Mouse (Mus musculus) forebrain, embryonic 13.5 days (tissue): ENCODE results near the gene Dnaaf3. TPM values are rescaled to one million over a fixed set of nuclear protein-coding genes. Genes with fewer than 3 reads are reported as not detected.

ENCODE experiments used
- ATAC-seq: fragments of 200-750 bp; cut with Nextera tagmentation; 2 replicates; pipeline ENCODE4 v1.8.0; 2017
- H3K27ac ChIP-seq: fragments of 300-500 bp; sonication (generic); 2 replicates; pipeline ENCODE4 v1.5.1; 2015; ENCODE audit warnings: inconsistent platforms, mild to moderate bottlenecking, moderate library complexity
- H3K27me3 ChIP-seq: fragments of 300-500 bp; sonication (generic); 2 replicates; pipeline ENCODE4 v1.6.1; 2015; ENCODE audit warnings: mild to moderate bottlenecking, inconsistent platforms
- H3K36me3 ChIP-seq: fragments of 300-500 bp; sonication (generic); 2 replicates; pipeline ENCODE4 v1.6.1; 2015; ENCODE audit warnings: mild to moderate bottlenecking, inconsistent platforms; ENCODE audit not compliant: poor library complexity, severe bottlenecking
- H3K4me1 ChIP-seq: fragments of 300-500 bp; sonication (generic); 2 replicates; pipeline ENCODE4 v1.6.1; 2015; ENCODE audit warnings: inconsistent platforms
- H3K4me2 ChIP-seq: fragments of 300-500 bp; sonication (generic); 2 replicates; pipeline ENCODE4 v1.6.1; 2015; ENCODE audit warnings: inconsistent platforms, mild to moderate bottlenecking, moderate library complexity
- H3K4me3 ChIP-seq: fragments of 300-500 bp; sonication (generic); 2 replicates; pipeline ENCODE4 v1.5.1; 2015; ENCODE audit warnings: mild to moderate bottlenecking, inconsistent platforms
- H3K9ac ChIP-seq: fragments of 300-500 bp; sonication (generic); 2 replicates; pipeline ENCODE4 v1.6.1; 2015; ENCODE audit warnings: mild to moderate bottlenecking, inconsistent platforms
- H3K9me3 ChIP-seq: fragments of 300-500 bp; sonication (generic); replicated peaks from 2 replicates; pipeline ENCODE4 v1.6.1; 2016; ENCODE audit warnings: inconsistent platforms
- WGBS: fragments of 180-500 bp; shearing (Covaris S2); methylation state at CpG from one replicate; pipeline ENCODE4 v1.1.7; 2015; 5-methylcytosine and 5-hydroxymethylcytosine counted together
- polyA plus RNA-seq: library from polyadenylated mRNA; unstranded; fragments of >200 nt; fragmentation: Nextera tagmentation; extraction: Ambion mirVana; gene quantifications from 2 replicates; pipeline ENCODE4 v1.2.1, GENCODE M21; 2015

The Dnaaf3 gene
- polyA plus RNA-seq, 1 experiment from 2014 or later: 1.4 TPM

GRCm38 (mm10) chr7:4503858-4504257 is 28.4 kb downstream of the Dnaaf3 start:
- Histone ChIP-seq H3K27me3 (no peaks in the 10 kb centered on the region), H3K36me3 (0 out of 2 replicates have a peak, but pooled peaks cover 3% of the 10 kb centered on the region), H3K4me2 (no peak overlapping the region), H3K27ac (no peak overlapping the region), H3K4me3 (no peak overlapping the region), H3K4me1 (peaks cover 22% of the 10 kb centered on the region), H3K9ac (no peak overlapping the region), H3K9me3 (no peaks in the 10 kb centered on the region)
- WGBS: 89% methylated on average over 5 of the region's 5 CpGs
- ATAC-seq: no peak

GRCm38 (mm10) chr7:4503100-4503499 is 29.2 kb downstream of the Dnaaf3 start:
- H3K9me3 ChIP-seq: no peaks in the 10 kb centered on the region
- WGBS: 82% methylated on average over 4 of the region's 4 CpGs

GRCm38 (mm10) chr7:4502421-4503090 is 29.7 kb downstream of the Dnaaf3 start:
- Histone ChIP-seq H3K9ac (0 out of 2 replicates have a peak overlapping the region, but pooled peaks have one; percentile 95), H3K9me3 (no peaks in the 10 kb centered on the region), H3K4me2 (peak overlapping the region; percentile 82), H3K36me3 (0 out of 2 replicates have a peak, but pooled peaks cover 3% of the 10 kb centered on the region), H3K4me3 (peak overlapping the region; percentile 77), H3K4me1 (peaks cover 35% of the 10 kb centered on the region), H3K27me3 (no peaks in the 10 kb centered on the region), H3K27ac (no peak overlapping the region)
- WGBS: 9% methylated on average over 14 of the region's 14 CpGs
- ATAC-seq: peak; percentile 14; the same call in 1 of the 2 replicates

More at GRCm38 (mm10) chr7:4503100-4503499, 29.2 kb downstream of the Dnaaf3 start:
- Histone ChIP-seq H3K4me3 (peak overlapping the region; percentile 77; the same call in 1 of the 2 replicates), H3K27ac (no peak overlapping the region), H3K27me3 (no peaks in the 10 kb centered on the region), H3K9ac (no peak overlapping the region), H3K4me1 (peaks cover 30% of the 10 kb centered on the region), H3K36me3 (0 out of 2 replicates have a peak, but pooled peaks cover 3% of the 10 kb centered on the region), H3K4me2 (no peak overlapping the region)
- ATAC-seq: no peak

- Histone ChIP-seq H3K4me2 (peak within 1 kb of the TSS; percentile 82), H3K9ac (peak within 1 kb of the TSS; percentile 95), H3K36me3 (peaks cover 9% of the 10 kb centered on the region), H3K27ac (peak within 1 kb of the TSS; percentile 81), H3K27me3 (no peaks in the 10 kb centered on the region), H3K4me1 (peaks cover 41% of the 10 kb centered on the region), H3K4me3 (peak within 1 kb of the TSS; percentile 77), H3K9me3 (no peaks in the 10 kb centered on the region)
- peak; percentile 96 for ATAC-seq
- WGBS: under 1% methylated on average over 60 of the region's 62 CpGs
Measured at GRCm38 (mm10) chr7:4501558-4502397, 30.5 kb downstream of the Dnaaf3 start, which contains the start of gene Ppp1r12c. Gene Ppp1r12c (minus strand): TSS chr7:4501680.

- ATAC-seq: peak; percentile 57
- peak overlapping the region; percentile 82 for H3K4me2 ChIP-seq
- peaks cover 17% of the 10 kb centered on the region for H3K36me3 ChIP-seq
- H3K27ac ChIP-seq: peak overlapping the region; percentile 81
- H3K27me3 ChIP-seq: no peaks in the 10 kb centered on the region
- H3K9me3 ChIP-seq: no peaks in the 10 kb centered on the region
- peak overlapping the region; percentile 95 for H3K9ac ChIP-seq
- H3K4me3 ChIP-seq: peak overlapping the region; percentile 77
- 1% methylated on average over 29 of the region's 52 CpGs for WGBS
- H3K4me1 ChIP-seq: peaks cover 41% of the 10 kb centered on the region
Measured at GRCm38 (mm10) chr7:4500892-4501471, 31.3 kb downstream of the Dnaaf3 start.

GRCm38 (mm10) chr7:4499034-4499433 is 33.2 kb downstream of the Dnaaf3 start:
- Histone ChIP-seq H3K9me3 (no peaks in the 10 kb centered on the region), H3K4me3 (peak overlapping the region; percentile 77), H3K36me3 (peaks cover 32% of the 10 kb centered on the region), H3K27me3 (no peaks in the 10 kb centered on the region), H3K27ac (no peak overlapping the region), H3K4me1 (peaks cover 41% of the 10 kb centered on the region), H3K4me2 (peak overlapping the region; percentile 82), H3K9ac (peak overlapping the region; percentile 95)
- no peak for ATAC-seq
- WGBS: 84% methylated on average over 4 of the region's 4 CpGs

GRCm38 (mm10) chr7:4498251-4498650 is 34.0 kb downstream of the Dnaaf3 start:
- ATAC-seq: no peak

GRCm38 (mm10) chr7:4497271-4497903 is 34.9 kb downstream of the Dnaaf3 start:
- H3K9ac ChIP-seq: no peak overlapping the region
- ATAC-seq: no peak
- H3K27me3 ChIP-seq: no peaks in the 10 kb centered on the region
- H3K4me3 ChIP-seq: no peak overlapping the region
- WGBS: 92% methylated on average over 9 of the region's 9 CpGs
- peaks cover 47% of the 10 kb centered on the region for H3K36me3 ChIP-seq
- H3K4me1 ChIP-seq: peaks cover 41% of the 10 kb centered on the region
- no peak overlapping the region for H3K27ac ChIP-seq
- H3K9me3 ChIP-seq: no peaks in the 10 kb centered on the region
- H3K4me2 ChIP-seq: no peak overlapping the region

More at GRCm38 (mm10) chr7:4498251-4498650, 34.0 kb downstream of the Dnaaf3 start:
- Histone ChIP-seq H3K27ac (peak overlapping the region; percentile 27; the same call in 1 of the 2 replicates), H3K9me3 (no peaks in the 10 kb centered on the region), H3K27me3 (no peaks in the 10 kb centered on the region), H3K4me3 (peak overlapping the region; percentile 9; the same call in 1 of the 2 replicates), H3K9ac (peak overlapping the region; percentile 95), H3K36me3 (peaks cover 38% of the 10 kb centered on the region), H3K4me2 (peak overlapping the region; percentile 82), H3K4me1 (peaks cover 41% of the 10 kb centered on the region)
- 19% methylated on average over 9 of the region's 9 CpGs for WGBS

- H3K27ac ChIP-seq: no peak overlapping the region
- H3K36me3 ChIP-seq: peaks cover 56% of the 10 kb centered on the region
- H3K4me2 ChIP-seq: no peak overlapping the region
- no peak overlapping the region for H3K4me3 ChIP-seq
- no peak for ATAC-seq
- no peak overlapping the region for H3K9ac ChIP-seq
- no peaks in the 10 kb centered on the region for H3K27me3 ChIP-seq
- peaks cover 39% of the 10 kb centered on the region for H3K4me1 ChIP-seq
- no peaks in the 10 kb centered on the region for H3K9me3 ChIP-seq
- WGBS: 92% methylated on average over 3 of the region's 3 CpGs
Measured at GRCm38 (mm10) chr7:4496468-4496867, 35.8 kb downstream of the Dnaaf3 start.

GRCm38 (mm10) chr7:4493991-4494390 is 38.3 kb downstream of the Dnaaf3 start:
- ATAC-seq: no peak
- WGBS: 86% methylated on average over 1 of the region's 1 CpGs
- H3K36me3 ChIP-seq: peaks cover 73% of the 10 kb centered on the region

More at GRCm38 (mm10) chr7:4493991-4494390, 38.3 kb downstream of the Dnaaf3 start:
- Histone ChIP-seq H3K27me3 (no peaks in the 10 kb centered on the region), H3K4me1 (peaks cover 20% of the 10 kb centered on the region), H3K9me3 (no peaks in the 10 kb centered on the region), H3K4me2 (no peak overlapping the region), H3K9ac (no peak overlapping the region), H3K4me3 (no peak overlapping the region), H3K27ac (no peak overlapping the region)
